Mouse (Mus musculus): ENCODE measurements at regions not wholly inside any gene's neighbourhood (a gene's known extent, or its start where the extent isn't known, plus 50 kb on each side); places are given as distances from the start of the nearest gene placed in this dataset.

- H3K36me3 ChIP-seq (ENCODE audit: control insufficient read depth, insufficient read depth): no peaks in the 10 kb centered on the region
- H3ac ChIP-seq (ENCODE audit: control insufficient read depth, insufficient read length, low read depth): no peak overlapping the region
- no peaks in the 10 kb centered on the region for H3K79me3 ChIP-seq (ENCODE audit: low read depth)
- no peaks in the 10 kb centered on the region for H3K79me2 ChIP-seq (ENCODE audit: control insufficient read depth, insufficient read depth)
- TF ChIP-seq CTCF (IDR thresholded peaks at IDR 0.05; ENCODE audit: control insufficient read depth, insufficient read depth, insufficient read length): no peak
- TF ChIP-seq MAX (IDR thresholded peaks at IDR 0.05): no peak
- no peak for TF ChIP-seq FOSL1 (IDR thresholded peaks at IDR 0.05; ENCODE audit: insufficient read depth, low read length, poor library complexity, severe bottlenecking)
- TF ChIP-seq USF1 (IDR thresholded peaks at IDR 0.05; ENCODE audit: low read depth): no peak
- no peak for TF ChIP-seq CEBPB (IDR thresholded peaks at IDR 0.05; ENCODE audit: low read depth)
- TF ChIP-seq MYOG (IDR thresholded peaks at IDR 0.05; ENCODE audit: control insufficient read depth, extremely low read depth, insufficient read length): no peak
- TF ChIP-seq MYOD1 (IDR thresholded peaks at IDR 0.05; ENCODE audit: control insufficient read depth, insufficient read length, low read depth): no peak
- H3K27me3 ChIP-seq (ENCODE audit: control insufficient read depth, insufficient read depth, insufficient read length): no peaks in the 10 kb centered on the region
- no peak overlapping the region for H3K4me3 ChIP-seq (ENCODE audit: insufficient read depth, poor library complexity, severe bottlenecking)
Observed at GRCm38 (mm10) chr1:177644214-177644613, 85.4 kb upstream of the 1700016C15Rik start.

GRCm38 (mm10) chr1:177645327-177645726, 84.3 kb upstream of the 1700016C15Rik start:
- TF ChIP-seq CEBPB (IDR thresholded peaks at IDR 0.05; ENCODE audit: low read depth) (no peak), USF1 (IDR thresholded peaks at IDR 0.05; ENCODE audit: low read depth) (no peak)
- Histone ChIP-seq H3K79me2 (ENCODE audit: control insufficient read depth, insufficient read depth) (no peaks in the 10 kb centered on the region), H3K36me3 (ENCODE audit: control insufficient read depth, insufficient read depth) (no peaks in the 10 kb centered on the region), H3ac (ENCODE audit: control insufficient read depth, insufficient read length, low read depth) (no peak overlapping the region), H3K4me3 (ENCODE audit: insufficient read depth, poor library complexity, severe bottlenecking) (no peak overlapping the region), H3K79me3 (ENCODE audit: low read depth) (no peaks in the 10 kb centered on the region), H3K27me3 (ENCODE audit: control insufficient read depth, insufficient read depth, insufficient read length) (no peaks in the 10 kb centered on the region)

- no peaks in the 10 kb centered on the region for H3K36me3 ChIP-seq (ENCODE audit: control insufficient read depth, insufficient read depth)
- no peak overlapping the region for H3ac ChIP-seq (ENCODE audit: control insufficient read depth, insufficient read length, low read depth)
- H3K79me3 ChIP-seq (ENCODE audit: low read depth): no peaks in the 10 kb centered on the region
Observed at GRCm38 (mm10) chr1:177645897-177646535, 83.6 kb upstream of the 1700016C15Rik start.

GRCm38 (mm10) chr1:177647876-177648275, 81.7 kb upstream of the 1700016C15Rik start:
- H3K27me3 ChIP-seq (ENCODE audit: control insufficient read depth, insufficient read depth, insufficient read length): no peaks in the 10 kb centered on the region
- H3K36me3 ChIP-seq (ENCODE audit: control insufficient read depth, insufficient read depth): no peaks in the 10 kb centered on the region
- no peaks in the 10 kb centered on the region for H3K79me2 ChIP-seq (ENCODE audit: control insufficient read depth, insufficient read depth)
- H3K4me3 ChIP-seq (ENCODE audit: insufficient read depth, poor library complexity, severe bottlenecking): no peak overlapping the region
- H3ac ChIP-seq (ENCODE audit: control insufficient read depth, insufficient read length, low read depth): no peak overlapping the region
- TF ChIP-seq USF1 (IDR thresholded peaks at IDR 0.05; ENCODE audit: low read depth) (no peak), FOSL1 (IDR thresholded peaks at IDR 0.05; ENCODE audit: insufficient read depth, low read length, poor library complexity, severe bottlenecking) (no peak), MYOD1 (IDR thresholded peaks at IDR 0.05; ENCODE audit: control insufficient read depth, insufficient read length, low read depth) (no peak), CTCF (IDR thresholded peaks at IDR 0.05; ENCODE audit: control insufficient read depth, insufficient read depth, insufficient read length) (no peak), MAX (IDR thresholded peaks at IDR 0.05) (no peak), MYOG (IDR thresholded peaks at IDR 0.05; ENCODE audit: control insufficient read depth, extremely low read depth, insufficient read length) (no peak), CEBPB (IDR thresholded peaks at IDR 0.05; ENCODE audit: low read depth) (no peak)
- H3K79me3 ChIP-seq (ENCODE audit: low read depth): no peaks in the 10 kb centered on the region

More at GRCm38 (mm10) chr1:177645897-177646535, 83.6 kb upstream of the 1700016C15Rik start:
- Histone ChIP-seq H3K27me3 (ENCODE audit: control insufficient read depth, insufficient read depth, insufficient read length) (no peaks in the 10 kb centered on the region), H3K4me3 (ENCODE audit: insufficient read depth, poor library complexity, severe bottlenecking) (no peak overlapping the region), H3K79me2 (ENCODE audit: control insufficient read depth, insufficient read depth) (no peaks in the 10 kb centered on the region)
- TF ChIP-seq MYOG (IDR thresholded peaks at IDR 0.05; ENCODE audit: control insufficient read depth, extremely low read depth, insufficient read length) (no peak), CTCF (IDR thresholded peaks at IDR 0.05; ENCODE audit: control insufficient read depth, insufficient read depth, insufficient read length) (no peak), USF1 (IDR thresholded peaks at IDR 0.05; ENCODE audit: low read depth) (no peak), MYOD1 (IDR thresholded peaks at IDR 0.05; ENCODE audit: control insufficient read depth, insufficient read length, low read depth) (no peak), MAX (IDR thresholded peaks at IDR 0.05) (no peak), CEBPB (IDR thresholded peaks at IDR 0.05; ENCODE audit: low read depth) (no peak), FOSL1 (IDR thresholded peaks at IDR 0.05; ENCODE audit: insufficient read depth, low read length, poor library complexity, severe bottlenecking) (no peak)

GRCm38 (mm10) chr1:177648974-177649373, 80.6 kb upstream of the 1700016C15Rik start:
- H3K27me3 ChIP-seq (ENCODE audit: control insufficient read depth, insufficient read depth, insufficient read length): no peaks in the 10 kb centered on the region
- no peak overlapping the region for H3K4me3 ChIP-seq (ENCODE audit: insufficient read depth, poor library complexity, severe bottlenecking)
- no peaks in the 10 kb centered on the region for H3K79me2 ChIP-seq (ENCODE audit: control insufficient read depth, insufficient read depth)
- H3K36me3 ChIP-seq (ENCODE audit: control insufficient read depth, insufficient read depth): no peaks in the 10 kb centered on the region
- H3ac ChIP-seq (ENCODE audit: control insufficient read depth, insufficient read length, low read depth): no peak overlapping the region
- no peak for TF ChIP-seq MYOG (IDR thresholded peaks at IDR 0.05; ENCODE audit: control insufficient read depth, extremely low read depth, insufficient read length)
- TF ChIP-seq CEBPB (IDR thresholded peaks at IDR 0.05; ENCODE audit: low read depth): no peak
- H3K79me3 ChIP-seq (ENCODE audit: low read depth): no peaks in the 10 kb centered on the region

GRCm38 (mm10) chr1:177651219-177651618, 78.4 kb upstream of the 1700016C15Rik start:
- Histone ChIP-seq H3K79me2 (ENCODE audit: control insufficient read depth, insufficient read depth) (no peaks in the 10 kb centered on the region), H3K27me3 (ENCODE audit: control insufficient read depth, insufficient read depth, insufficient read length) (no peaks in the 10 kb centered on the region), H3ac (ENCODE audit: control insufficient read depth, insufficient read length, low read depth) (no peak overlapping the region), H3K36me3 (ENCODE audit: control insufficient read depth, insufficient read depth) (no peaks in the 10 kb centered on the region), H3K79me3 (ENCODE audit: low read depth) (no peaks in the 10 kb centered on the region), H3K4me3 (ENCODE audit: insufficient read depth, poor library complexity, severe bottlenecking) (no peak overlapping the region)
- TF ChIP-seq FOSL1 (IDR thresholded peaks at IDR 0.05; ENCODE audit: insufficient read depth, low read length, poor library complexity, severe bottlenecking) (no peak), CTCF (IDR thresholded peaks at IDR 0.05; ENCODE audit: control insufficient read depth, insufficient read depth, insufficient read length) (no peak), USF1 (IDR thresholded peaks at IDR 0.05; ENCODE audit: low read depth) (no peak), MAX (IDR thresholded peaks at IDR 0.05) (no peak), MYOG (IDR thresholded peaks at IDR 0.05; ENCODE audit: control insufficient read depth, extremely low read depth, insufficient read length) (no peak), MYOD1 (IDR thresholded peaks at IDR 0.05; ENCODE audit: control insufficient read depth, insufficient read length, low read depth) (no peak), CEBPB (IDR thresholded peaks at IDR 0.05; ENCODE audit: low read depth) (no peak)
